Mouse (Mus musculus) heart, postnatal 0 days (tissue): ENCODE measurements at regions not wholly inside any gene's neighbourhood (a gene's known extent, or its start where the extent isn't known, plus 50 kb on each side); places are given as distances from the start of the nearest gene placed in this dataset.

ENCODE experiments used
- CTCF ChIP-seq: IDR thresholded peaks from 2 replicates; pipeline ENCODE4 v1.5.1; 2016; ENCODE audit warnings: antibody characterized with exemption, control low read depth, low read depth
- EP300 ChIP-seq: IDR thresholded peaks from 2 replicates; pipeline ENCODE4 v1.6.1; 2016; ENCODE audit warnings: antibody characterized with exemption, low read depth

DNA sequence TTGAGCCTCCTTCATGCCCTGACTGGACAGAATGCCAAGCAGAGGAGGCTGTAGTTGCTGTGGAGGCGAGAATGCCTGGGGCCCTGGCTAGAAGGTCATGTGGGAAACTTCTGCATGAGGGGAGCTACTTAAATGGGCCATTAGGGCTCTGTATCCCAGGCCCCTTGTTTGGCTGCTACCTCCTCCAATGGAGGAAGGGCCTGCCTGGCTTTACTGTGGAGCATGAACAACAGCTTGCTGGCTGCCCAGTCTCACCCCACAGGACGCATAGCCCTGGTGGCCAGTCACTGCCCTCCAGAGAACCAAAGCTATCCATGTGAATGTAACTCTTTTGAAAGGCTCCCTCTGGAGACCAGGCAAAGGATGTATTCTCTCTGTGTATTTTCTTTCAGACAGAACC lies 105.2 kb downstream of the Ptpn20 start:
- TF ChIP-seq EP300, result no peak
- no peak for TF ChIP-seq CTCF
